Mouse (Mus musculus) stomach, postnatal 0 days (tissue): ENCODE measurements at regions not wholly inside any gene's neighbourhood (a gene's known extent, or its start where the extent isn't known, plus 50 kb on each side); places are given as distances from the start of the nearest gene placed in this dataset.

Experiments
- CTCF ChIP-seq: IDR thresholded peaks from 2 replicates; pipeline ENCODE4 v1.5.1; 2016; ENCODE audit warnings: antibody characterized with exemption, low read depth, mild to moderate bottlenecking, moderate library complexity
- EP300 ChIP-seq: optimal IDR thresholded peaks from 2 replicates; pipeline ENCODE3; 2016; ENCODE audit warnings: antibody characterized with exemption

- TF ChIP-seq CTCF: no peak
- TF ChIP-seq EP300: no peak
These were observed 267.2 kb downstream of the Nup35 start for GRCm38 (mm10) chr2:80884231-80884630.
